In genomic region chr4:133612416-133612815, GRCm38 (mm10) we compare ENCODE assay signal across 28 mouse cellular contexts. TPM values are rescaled to one million over a fixed set of nuclear protein-coding genes. Genes with fewer than 3 reads are reported as not detected.
DNase-seq lines count a peak whose midpoint lies in the region; ATAC-seq and TF ChIP-seq lines count a peak whose summit lies in the region.
"Had no signal": no experiment of that assay in that cellular context is flagged by ENCODE, and none has a peak within 500 bp of the region (broad histone marks: within the 10 kb centered on the region; RNA-seq: fewer than 3 reads in every experiment).

No protein-coding gene starts in this region.

- TF ChIP-seq CTCF in cerebellum, adult 2 months (IDR thresholded peaks at IDR 0.05; ENCODE audit: borderline replicate concordance, insufficient read depth, low read depth, low read length): peak; percentile 20; the same call in 1 of the 2 replicates
- peak; percentile 20 for TF ChIP-seq CTCF in left cerebral cortex, adult 2 months (IDR thresholded peaks at IDR 0.05)
- TF ChIP-seq CTCF in midbrain, postnatal 0 days (IDR thresholded peaks at IDR 0.05): peak; percentile 41

- peaks cover 9% of the 10 kb centered on the region for H3K4me1 ChIP-seq in cerebellum, adult 2 months (ENCODE audit: control insufficient read depth, insufficient read depth, low read length)
- no peaks in the 10 kb centered on the region for H3K4me1 ChIP-seq in midbrain, postnatal 0 days (ENCODE audit: insufficient read depth, low read length)
- no peaks in the 10 kb centered on the region for H3K4me1 ChIP-seq in midbrain, embryonic 16.5 days (ENCODE audit: control insufficient read depth, insufficient read depth, low read length)
- H3K4me1 ChIP-seq: forebrain, embryonic 10.5 days; hindbrain, embryonic 15.5 days; limb, embryonic 10.5 days; midbrain, embryonic 10.5 days had no signal

- no peak overlapping the region for H3K9ac ChIP-seq in midbrain, postnatal 0 days (replicated peaks; ENCODE audit: low read length, poor library complexity, severe bottlenecking)
- H3K9ac ChIP-seq in midbrain, embryonic 16.5 days (ENCODE audit: low read depth, low read length): no peak overlapping the region
- H3K9ac ChIP-seq: hindbrain, embryonic 15.5 days; liver, embryonic 12.5 days had no signal

- intact Hi-C loops in left cerebral cortex, adult 2 months (cut with DNase I): no loop called here

- peaks cover 44% of the 10 kb centered on the region for H3K36me3 ChIP-seq in midbrain, postnatal 0 days (ENCODE audit: insufficient read depth, low read length)
- peaks cover 20% of the 10 kb centered on the region for H3K36me3 ChIP-seq in midbrain, embryonic 16.5 days (ENCODE audit: control insufficient read depth, insufficient read depth, low read length)

- WGBS in cerebellum, adult 2 months: 97% methylated on average over 7 of the region's 7 CpGs
- WGBS in midbrain, postnatal 0 days: 98% methylated on average over 7 of the region's 7 CpGs
- WGBS in midbrain, embryonic 16.5 days: 96% methylated on average over 7 of the region's 7 CpGs

- H3K27me3 ChIP-seq in cerebellum, adult 2 months (ENCODE audit: control insufficient read depth, insufficient read depth, low read length): no peaks in the 10 kb centered on the region
- H3K27me3 ChIP-seq in midbrain, postnatal 0 days (ENCODE audit: insufficient read depth, low read length): no peaks in the 10 kb centered on the region
- no peaks in the 10 kb centered on the region for H3K27me3 ChIP-seq in midbrain, embryonic 16.5 days (ENCODE audit: control insufficient read depth, insufficient read depth, low read depth, low read length)
- H3K27me3 ChIP-seq: CH12.LX; hindbrain, embryonic 15.5 days; liver, embryonic 12.5 days had no signal

- no peak overlapping the region for H3K27ac ChIP-seq in cerebellum, adult 2 months (ENCODE audit: insufficient read depth, low read length)
- no peak overlapping the region for H3K27ac ChIP-seq in left cerebral cortex, adult 2 months
- no peak overlapping the region for H3K27ac ChIP-seq in midbrain, postnatal 0 days (ENCODE audit: low read depth, low read length)
- no peak overlapping the region for H3K27ac ChIP-seq in midbrain, embryonic 16.5 days (ENCODE audit: low read length)
- H3K27ac ChIP-seq: forebrain, embryonic 10.5 days; hindbrain, embryonic 15.5 days; limb, embryonic 10.5 days; liver, embryonic 12.5 days; midbrain, embryonic 10.5 days had no signal

- TF ChIP-seq POLR2A in cerebellum, adult 2 months (IDR thresholded peaks at IDR 0.05; ENCODE audit: borderline replicate concordance, insufficient read depth, low read length): no peak

- no peak for ATAC-seq in midbrain, postnatal 0 days (ENCODE audit: low FRiP score)
- ATAC-seq in midbrain, embryonic 16.5 days: no peak
- ATAC-seq: liver, embryonic 12.5 days had no signal

- no peak overlapping the region for H3K4me2 ChIP-seq in midbrain, postnatal 0 days (ENCODE audit: low read depth, low read length, poor library complexity, severe bottlenecking)
- no peak overlapping the region for H3K4me2 ChIP-seq in midbrain, embryonic 16.5 days (ENCODE audit: low read length)
- H3K4me2 ChIP-seq: hindbrain, embryonic 15.5 days; liver, embryonic 12.5 days had no signal

- DNase-seq in cerebellum, adult 2 months: no peak
- DNase-seq in cerebellum, adult 9-10 months: no peak
- no peak for DNase-seq in left cerebral cortex, adult 2 months (ENCODE audit: extremely low spot score in 1 of 2, low spot score in 2 of 2)
- DNase-seq in left cerebral cortex, adult 18-20 months (ENCODE audit: low spot score in 2 of 2): no peak
- DNase-seq in midbrain, postnatal 0 days (ENCODE audit: low spot score): no peak
- DNase-seq in spleen, postnatal 14 days (ENCODE audit: low spot score in 2 of 2): no peak
- DNase-seq in MN1 (ENCODE audit: low spot score): no peak
- DNase-seq: adrenal gland, postnatal 10 days; cerebellum, adult 11-12 months; cerebellum, postnatal 36 days; gastrocnemius, postnatal 10 days; heart, adult 11 months; heart, postnatal 36 days; kidney, adult 18-20 months; kidney, postnatal 14 days; retina, postnatal 1 day; thymus, postnatal 36 days had no signal

- H3K4me3 ChIP-seq in cerebellum, adult 2 months (replicated peaks; ENCODE audit: insufficient read depth, low read depth, low read length): no peak overlapping the region
- H3K4me3 ChIP-seq in left cerebral cortex, adult 2 months: no peak overlapping the region
- no peak overlapping the region for H3K4me3 ChIP-seq in midbrain, postnatal 0 days (ENCODE audit: low read depth, low read length)
- H3K4me3 ChIP-seq in midbrain, embryonic 16.5 days (ENCODE audit: low read depth, low read length): no peak overlapping the region
- H3K4me3 ChIP-seq: forebrain, embryonic 10.5 days; hindbrain, embryonic 15.5 days; limb, embryonic 10.5 days; liver, embryonic 12.5 days; midbrain, embryonic 10.5 days had no signal

- H3K9me3 ChIP-seq in midbrain, postnatal 0 days (ENCODE audit: low read length): no peaks in the 10 kb centered on the region
- peaks cover 2% of the 10 kb centered on the region; the same call in 1 of the 2 replicates for H3K9me3 ChIP-seq in midbrain, embryonic 16.5 days (replicated peaks; ENCODE audit: control insufficient read depth, low read length, poor library complexity, severe bottlenecking)
- H3K9me3 ChIP-seq: hindbrain, embryonic 15.5 days; limb, embryonic 10.5 days had no signal

RNA-seq across cellular contexts. Expression of gene Sfn, which starts 10.4 kb away (rescaled TPM):
- 4.2 and 4.8 TPM in 2 replicates for polyA plus RNA-seq in cerebellum, adult 2 months (2012; rRNA removed)
- 1 to 10 TPM; 1.7 to 2.6 TPM for total RNA-seq in left cerebral cortex, adult 2 months (2021)
- 1 to 10 TPM; 1.4 to 2.6 TPM for total RNA-seq in left cerebral cortex, adult 18-20 months (2021)
- total RNA-seq in midbrain, postnatal 0 days (2014; rRNA removed): 2.0 and 3.6 TPM in 2 replicates
- 0.67 and 0.86 TPM in 2 replicates for polyA plus RNA-seq in midbrain, postnatal 0 days (2015; fragmentation: Nextera tagmentation; extraction: Ambion mirVana)
- polyA plus RNA-seq in midbrain, embryonic 16.5 days (2015; fragmentation: Nextera tagmentation; extraction: Ambion mirVana): 1.1 and 1.2 TPM in 2 replicates

RNA-seq across cellular contexts. Expression of gene Gpn2, which starts 28.3 kb away (rescaled TPM):
- polyA plus RNA-seq in cerebellum, adult 2 months (2012; rRNA removed): 23.6 and 23.9 TPM in 2 replicates
- 10 to 100 TPM in 1 of 2 experiments, 1 to 10 TPM in 1; 9.4 to 12.3 TPM for total RNA-seq in left cerebral cortex, adult 2 months (2021)
- total RNA-seq in left cerebral cortex, adult 18-20 months (2021): 10 to 100 TPM in 1 of 2 experiments, 1 to 10 TPM in 1; 9.9 to 11.6 TPM
- 22.7 and 23.6 TPM in 2 replicates for total RNA-seq in midbrain, postnatal 0 days (2014; rRNA removed)
- polyA plus RNA-seq in midbrain, postnatal 0 days (2015; fragmentation: Nextera tagmentation; extraction: Ambion mirVana): 16.2 and 16.7 TPM in 2 replicates
- 16.1 and 17.0 TPM in 2 replicates for polyA plus RNA-seq in midbrain, embryonic 16.5 days (2015; fragmentation: Nextera tagmentation; extraction: Ambion mirVana)

RNA-seq across cellular contexts. Expression of gene Zdhhc18, which starts 37.5 kb away (rescaled TPM):
- 51.8 and 58.7 TPM in 2 replicates for polyA plus RNA-seq in cerebellum, adult 2 months (2012; rRNA removed)
- 10 to 100 TPM; 33.2 to 36.8 TPM for total RNA-seq in left cerebral cortex, adult 2 months (2021)
- 10 to 100 TPM; 35.5 to 39.2 TPM for total RNA-seq in left cerebral cortex, adult 18-20 months (2021)
- total RNA-seq in midbrain, postnatal 0 days (2014; rRNA removed): 19.2 and 26.7 TPM in 2 replicates
- polyA plus RNA-seq in midbrain, postnatal 0 days (2015; fragmentation: Nextera tagmentation; extraction: Ambion mirVana): 5.9 and 7.3 TPM in 2 replicates
- polyA plus RNA-seq in midbrain, embryonic 16.5 days (2015; fragmentation: Nextera tagmentation; extraction: Ambion mirVana): 3.5 and 4.7 TPM in 2 replicates

RNA-seq across cellular contexts. Expression of gene Gpatch3, which starts 37.9 kb away (rescaled TPM):
- polyA plus RNA-seq in cerebellum, adult 2 months (2012; rRNA removed): 9.4 and 10.2 TPM in 2 replicates
- total RNA-seq in left cerebral cortex, adult 2 months (2021): 1 to 10 TPM; 8.5 to 8.7 TPM
- total RNA-seq in left cerebral cortex, adult 18-20 months (2021): 1 to 10 TPM; 8.3 to 10.0 TPM
- total RNA-seq in midbrain, postnatal 0 days (2014; rRNA removed): 8.7 and 10.3 TPM in 2 replicates
- 5.6 and 6.3 TPM in 2 replicates for polyA plus RNA-seq in midbrain, postnatal 0 days (2015; fragmentation: Nextera tagmentation; extraction: Ambion mirVana)
- 6.1 and 6.5 TPM in 2 replicates for polyA plus RNA-seq in midbrain, embryonic 16.5 days (2015; fragmentation: Nextera tagmentation; extraction: Ambion mirVana)

RNA-seq across cellular contexts. Expression of gene Nr0b2, which starts 59.2 kb away (rescaled TPM):
- polyA plus RNA-seq in cerebellum, adult 2 months (2012; rRNA removed): 2.1 and 2.6 TPM in 2 replicates
- not detected for total RNA-seq in left cerebral cortex, adult 2 months (2021)
- total RNA-seq in left cerebral cortex, adult 18-20 months (2021): not detected
- total RNA-seq in midbrain, postnatal 0 days (2014; rRNA removed): not detected in 2 replicates
- polyA plus RNA-seq in midbrain, postnatal 0 days (2015; fragmentation: Nextera tagmentation; extraction: Ambion mirVana): not detected in 2 replicates
- not detected in 2 replicates for polyA plus RNA-seq in midbrain, embryonic 16.5 days (2015; fragmentation: Nextera tagmentation; extraction: Ambion mirVana)
- total RNA-seq: CH12.LX; left cerebral cortex, adult 8-10 months; monocyte, adult 5-6 weeks had no signal
- polyA plus RNA-seq: forebrain, embryonic 10.5 days; frontal cortex, adult 2 months; hindbrain, embryonic 15.5 days; neural tube, embryonic 11.5 days had no signal
